Mouse (Mus musculus) neural tube, embryonic 11.5 days (tissue): ENCODE results near the gene Nrbf2. TPM values are rescaled to one million over a fixed set of nuclear protein-coding genes. Genes with fewer than 3 reads are reported as not detected.

Source experiments
- ATAC-seq: fragments of 200-750 bp; cut with Nextera tagmentation; 2 replicates; pipeline ENCODE4 v1.8.0; 2017; ENCODE audit warnings: moderate number of reproducible peaks, mild to moderate bottlenecking, moderate TSS enrichment, moderate library complexity; ENCODE audit not compliant: insufficient read depth, low FRiP score, low TSS enrichment
- DNase-seq: peaks from one replicate; pipeline ENCODE4 v3.0.0-alpha.2; 2015; ENCODE audit warnings: low spot score
- H3K27ac ChIP-seq: fragments of 300-500 bp; sonication (generic); 2 replicates; pipeline ENCODE4 v1.5.1; 2014; ENCODE audit warnings: low read depth, mild to moderate bottlenecking, low read length
- H3K27me3 ChIP-seq: fragments of 300-500 bp; sonication (generic); 2 replicates; pipeline ENCODE4 v1.6.1; 2014; ENCODE audit warnings: mild to moderate bottlenecking, low read length, mixed read lengths; ENCODE audit not compliant: control insufficient read depth, insufficient read depth
- H3K36me3 ChIP-seq: fragments of 300-500 bp; sonication (generic); 2 replicates; pipeline ENCODE4 v1.6.1; 2014; ENCODE audit warnings: mild to moderate bottlenecking, low read length, moderate library complexity, mixed read lengths; ENCODE audit not compliant: control insufficient read depth, insufficient read depth
- H3K4me1 ChIP-seq: fragments of 300-500 bp; sonication (generic); 2 replicates; pipeline ENCODE4 v1.6.1; 2014; ENCODE audit warnings: low read length, mixed read lengths; ENCODE audit not compliant: control insufficient read depth, insufficient read depth
- H3K4me2 ChIP-seq: fragments of 300-500 bp; sonication (generic); 2 replicates; pipeline ENCODE4 v1.6.1; 2014; ENCODE audit warnings: low read depth, mild to moderate bottlenecking, moderate library complexity
- H3K4me3 ChIP-seq: fragments of 300-500 bp; sonication (generic); 2 replicates; pipeline ENCODE4 v1.5.1; 2014; ENCODE audit warnings: low read depth, low read length
- H3K9ac ChIP-seq: fragments of 300-500 bp; sonication (generic); 2 replicates; pipeline ENCODE4 v1.6.1; 2014; ENCODE audit warnings: mild to moderate bottlenecking, low read length
- H3K9me3 ChIP-seq: fragments of 300-500 bp; sonication (generic); 2 replicates; pipeline ENCODE4 v1.6.1; 2016; ENCODE audit warnings: low read length; ENCODE audit not compliant: control insufficient read depth
- WGBS: fragments of 180-500 bp; shearing (Covaris S2); extraction: QIAGEN DNeasy Blood & Tissue Kit; methylation state at CpG from one replicate; pipeline ENCODE4 v1.1.7; 2014; 5-methylcytosine and 5-hydroxymethylcytosine counted together
- polyA plus RNA-seq: library from polyadenylated mRNA; unstranded; fragments of >200 nt; fragmentation: Nextera tagmentation; extraction: Ambion mirVana; gene quantifications from 2 replicates; pipeline ENCODE4 v1.2.1, GENCODE M21; 2014

Gene Nrbf2
- polyA plus RNA-seq, 1 experiment from 2014 or later, result 44.4 TPM

DNA sequence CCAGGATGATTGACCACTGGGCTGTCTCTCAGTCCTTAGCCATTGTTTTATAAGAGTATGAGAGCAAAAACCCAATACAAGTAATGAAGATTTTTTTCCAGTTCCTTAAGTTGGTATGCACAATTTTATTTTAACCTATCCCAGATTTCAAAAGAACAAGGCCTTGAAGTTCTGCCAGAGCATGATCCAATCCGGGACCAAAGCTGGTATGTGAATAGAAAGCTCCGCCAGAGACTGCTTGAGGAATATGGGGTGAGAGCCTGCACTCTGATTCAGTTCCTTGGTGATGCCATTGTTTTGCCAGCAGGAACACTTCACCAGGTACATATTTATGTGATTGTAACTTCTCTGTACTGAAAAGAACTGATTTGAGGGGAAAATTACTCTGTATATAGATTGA is 35.6 kb downstream of the Nrbf2 start:
- Histone ChIP-seq H3K9ac (no peak overlapping the region), H3K4me1 (no peaks in the 10 kb centered on the region), H3K27ac (no peak overlapping the region), H3K9me3 (no peaks in the 10 kb centered on the region), H3K36me3 (peaks cover 9% of the 10 kb centered on the region), H3K4me2 (no peak overlapping the region), H3K27me3 (no peaks in the 10 kb centered on the region), H3K4me3 (no peak overlapping the region)
- DNase-seq (no peak), ATAC-seq (no peak)
- 96% methylated on average over 2 of the region's 2 CpGs for WGBS

DNA sequence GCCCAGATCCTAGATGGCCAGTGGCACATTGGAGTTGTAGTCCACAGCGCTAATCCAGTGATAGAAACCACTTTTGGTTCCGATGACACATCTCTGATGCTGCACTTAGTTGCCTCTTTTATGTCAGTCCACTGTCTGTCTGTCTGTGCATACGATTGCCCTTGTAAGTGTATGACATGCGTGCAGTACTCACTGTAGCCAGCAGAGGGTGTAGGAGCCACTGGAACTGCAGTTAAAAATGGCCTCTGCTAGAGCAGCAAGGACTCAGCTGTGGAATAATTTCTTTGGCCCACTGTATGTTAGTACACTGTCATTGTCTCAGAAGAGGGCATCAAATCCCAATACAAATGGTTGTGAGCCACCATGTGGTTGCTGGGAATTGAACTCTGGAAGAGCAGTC is 38.0 kb downstream of the Nrbf2 start:
- peak; percentile 50 for DNase-seq
- H3K9ac ChIP-seq, result no peak overlapping the region
- H3K9me3 ChIP-seq, result no peaks in the 10 kb centered on the region
- H3K4me1 ChIP-seq, result no peaks in the 10 kb centered on the region
- H3K27ac ChIP-seq, result no peak overlapping the region
- H3K27me3 ChIP-seq, result no peaks in the 10 kb centered on the region
- no peak overlapping the region for H3K4me3 ChIP-seq
- H3K4me2 ChIP-seq, result no peak overlapping the region
- ATAC-seq, result no peak
- WGBS, result 94% methylated on average over 4 of the region's 4 CpGs
- peaks cover 5% of the 10 kb centered on the region for H3K36me3 ChIP-seq

DNA sequence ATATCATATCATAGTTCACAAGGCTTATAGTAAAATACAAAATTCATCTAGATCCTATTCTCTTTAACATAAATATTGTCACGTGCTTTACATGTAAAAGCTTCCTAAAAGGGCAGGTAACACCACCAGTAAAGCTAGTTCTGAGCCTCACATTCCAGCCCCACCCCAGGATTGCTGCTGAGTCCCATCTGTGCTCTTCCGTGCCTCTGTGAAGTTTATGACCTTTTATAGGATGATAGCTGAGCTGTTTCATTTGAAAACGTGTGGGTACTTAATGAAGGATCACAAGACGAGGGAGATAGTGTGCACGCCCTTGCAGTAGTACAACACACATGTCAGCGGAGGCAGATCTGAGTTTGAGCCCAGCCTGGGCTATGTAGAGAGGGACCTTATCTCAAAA is 54.7 kb downstream of the Nrbf2 start:
- H3K27ac ChIP-seq, result no peak overlapping the region
- H3K4me1 ChIP-seq, result no peaks in the 10 kb centered on the region
- no peak for DNase-seq
- H3K9me3 ChIP-seq, result no peaks in the 10 kb centered on the region
- no peak overlapping the region for H3K4me3 ChIP-seq
- H3K9ac ChIP-seq, result no peak overlapping the region
- 65% methylated on average over 6 of the region's 6 CpGs for WGBS
- H3K27me3 ChIP-seq, result no peaks in the 10 kb centered on the region
- H3K36me3 ChIP-seq, result peaks cover 13% of the 10 kb centered on the region
- no peak for ATAC-seq
- no peak overlapping the region for H3K4me2 ChIP-seq

DNA sequence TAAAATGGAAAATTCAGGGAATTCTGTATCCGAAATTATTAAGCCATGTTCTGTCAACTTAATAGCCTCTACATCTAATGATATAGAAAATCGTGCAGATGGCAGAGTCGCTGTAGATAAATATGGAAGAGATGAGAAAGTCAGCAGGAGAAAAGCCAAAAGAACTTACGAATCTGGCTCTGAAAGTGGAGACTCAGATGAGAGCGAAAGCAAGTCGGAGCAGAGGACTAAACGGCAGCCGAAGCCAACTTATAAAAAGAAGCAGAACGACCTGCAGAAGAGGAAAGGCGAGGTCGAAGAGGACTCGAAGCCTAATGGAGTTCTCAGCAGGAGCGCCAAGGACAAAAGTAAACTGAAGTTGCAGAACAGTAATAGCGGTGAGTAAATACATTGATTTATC is 58.6 kb downstream of the Nrbf2 start:
- no peak overlapping the region for H3K4me3 ChIP-seq
- H3K4me1 ChIP-seq, result no peaks in the 10 kb centered on the region
- no peak overlapping the region for H3K4me2 ChIP-seq
- no peaks in the 10 kb centered on the region for H3K9me3 ChIP-seq
- ATAC-seq, result no peak
- no peak overlapping the region for H3K27ac ChIP-seq
- H3K9ac ChIP-seq, result no peak overlapping the region
- peaks cover 8% of the 10 kb centered on the region for H3K36me3 ChIP-seq
- WGBS, result 94% methylated on average over 14 of the region's 14 CpGs
- DNase-seq, result no peak
- H3K27me3 ChIP-seq, result no peaks in the 10 kb centered on the region

DNA sequence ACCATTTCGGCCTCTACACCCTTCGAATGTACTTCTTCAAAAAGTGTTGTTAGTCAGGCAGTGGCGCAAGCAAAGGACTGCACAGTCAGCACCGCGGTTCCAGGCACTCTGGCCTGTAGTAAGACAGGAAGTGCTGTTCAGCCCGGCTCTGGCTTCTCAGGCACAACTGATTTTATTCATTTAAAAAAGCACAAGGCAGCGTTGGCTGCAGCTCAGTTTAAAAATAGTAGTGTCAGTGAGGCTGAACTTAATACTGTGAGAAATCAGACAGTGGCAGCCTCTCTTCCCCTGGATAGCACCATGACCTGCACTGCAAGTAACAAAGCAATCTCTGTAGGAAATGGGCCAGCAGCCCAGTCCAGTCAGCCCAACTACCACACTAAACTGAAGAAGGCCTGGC is 59.0 kb downstream of the Nrbf2 start:
- Histone ChIP-seq H3K27ac (no peak overlapping the region), H3K4me2 (no peak overlapping the region), H3K27me3 (no peaks in the 10 kb centered on the region), H3K4me3 (no peak overlapping the region), H3K36me3 (peaks cover 8% of the 10 kb centered on the region), H3K4me1 (no peaks in the 10 kb centered on the region), H3K9me3 (no peaks in the 10 kb centered on the region), H3K9ac (no peak overlapping the region)
- ATAC-seq (no peak), DNase-seq (no peak)
- WGBS, result 86% methylated on average over 7 of the region's 7 CpGs

DNA sequence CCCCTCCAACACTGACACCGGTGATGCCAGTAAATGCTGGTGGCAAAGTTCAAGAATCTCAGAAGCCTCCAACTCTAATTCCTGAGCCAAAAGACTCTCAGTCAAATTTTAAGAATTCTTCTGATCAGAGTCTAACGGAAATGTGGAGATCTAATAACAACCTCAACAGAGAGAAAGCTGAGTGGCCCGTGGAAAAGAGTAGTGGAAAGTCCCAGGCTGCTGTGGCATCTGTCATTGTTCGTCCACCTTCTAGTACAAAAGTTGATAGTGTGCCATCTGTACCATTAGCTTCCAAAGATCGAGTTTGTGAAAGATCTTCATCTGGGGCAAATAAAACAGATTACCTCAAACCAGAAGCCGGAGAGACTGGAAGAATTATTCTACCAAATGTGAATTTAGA is 59.6 kb downstream of the Nrbf2 start:
- no peak overlapping the region for H3K9ac ChIP-seq
- no peak for DNase-seq
- no peak overlapping the region for H3K4me2 ChIP-seq
- no peaks in the 10 kb centered on the region for H3K9me3 ChIP-seq
- no peak overlapping the region for H3K4me3 ChIP-seq
- no peak for ATAC-seq
- WGBS, result 93% methylated on average over 6 of the region's 6 CpGs
- H3K4me1 ChIP-seq, result no peaks in the 10 kb centered on the region
- no peaks in the 10 kb centered on the region for H3K27me3 ChIP-seq
- no peak overlapping the region for H3K27ac ChIP-seq
- peaks cover 4% of the 10 kb centered on the region; the same call in 1 of the 2 replicates for H3K36me3 ChIP-seq

DNA sequence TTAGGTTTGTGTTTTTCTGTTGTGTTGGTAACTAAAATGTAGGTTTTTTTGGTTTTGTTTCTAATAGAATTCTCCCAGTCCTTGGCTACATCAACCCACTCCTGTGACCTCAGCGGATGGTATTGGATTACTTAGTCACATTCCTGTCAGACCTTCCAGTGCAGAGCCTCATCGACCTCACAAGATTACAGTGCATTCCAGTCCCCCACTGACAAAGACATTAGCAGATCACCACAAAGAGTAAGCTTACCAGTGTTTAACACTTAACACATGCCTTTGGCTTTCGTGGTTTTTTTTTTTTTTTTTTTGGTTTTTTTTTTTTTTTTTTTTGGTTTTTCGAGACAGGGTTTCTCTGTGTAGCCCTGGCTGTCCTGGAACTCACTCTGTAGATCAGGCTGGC is 61.2 kb downstream of the Nrbf2 start:
- H3K9ac ChIP-seq, result no peak overlapping the region
- no peaks in the 10 kb centered on the region for H3K9me3 ChIP-seq
- H3K27me3 ChIP-seq, result no peaks in the 10 kb centered on the region
- H3K4me3 ChIP-seq, result no peak overlapping the region
- WGBS, result 64% methylated on average over 3 of the region's 4 CpGs
- H3K4me1 ChIP-seq, result no peaks in the 10 kb centered on the region
- no peak overlapping the region for H3K27ac ChIP-seq
- ATAC-seq (no peak), DNase-seq (no peak)
- peaks cover 9% of the 10 kb centered on the region; the same call in 1 of the 2 replicates for H3K36me3 ChIP-seq
- H3K4me2 ChIP-seq, result no peak overlapping the region

DNA sequence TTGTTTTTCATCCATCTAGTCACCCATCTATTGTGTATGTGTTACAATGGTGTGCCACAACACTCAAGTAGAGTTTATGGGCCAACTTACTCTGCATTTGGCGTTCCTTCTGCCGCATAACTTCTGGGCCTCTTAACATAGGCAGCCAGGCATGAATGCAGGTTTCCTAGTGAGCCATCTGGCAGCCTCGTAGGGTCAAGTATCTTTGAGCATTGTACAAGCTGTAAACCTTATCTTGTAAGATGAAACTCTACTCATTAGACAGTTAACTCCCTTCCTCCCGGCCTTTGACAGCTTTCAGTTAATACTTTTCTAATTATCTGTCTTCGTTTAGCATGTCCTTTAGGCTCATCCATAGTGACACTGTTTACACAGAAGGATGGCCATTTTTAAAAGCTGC is 63.8 kb downstream of the Nrbf2 start:
- ATAC-seq (no peak), DNase-seq (no peak)
- Histone ChIP-seq H3K9ac (no peak overlapping the region), H3K4me1 (no peaks in the 10 kb centered on the region), H3K4me2 (no peak overlapping the region), H3K9me3 (no peaks in the 10 kb centered on the region), H3K36me3 (peaks cover 9% of the 10 kb centered on the region; the same call in 1 of the 2 replicates), H3K27me3 (no peaks in the 10 kb centered on the region), H3K27ac (no peak overlapping the region), H3K4me3 (no peak overlapping the region)
- WGBS, result 56% methylated on average over 5 of the region's 5 CpGs

DNA sequence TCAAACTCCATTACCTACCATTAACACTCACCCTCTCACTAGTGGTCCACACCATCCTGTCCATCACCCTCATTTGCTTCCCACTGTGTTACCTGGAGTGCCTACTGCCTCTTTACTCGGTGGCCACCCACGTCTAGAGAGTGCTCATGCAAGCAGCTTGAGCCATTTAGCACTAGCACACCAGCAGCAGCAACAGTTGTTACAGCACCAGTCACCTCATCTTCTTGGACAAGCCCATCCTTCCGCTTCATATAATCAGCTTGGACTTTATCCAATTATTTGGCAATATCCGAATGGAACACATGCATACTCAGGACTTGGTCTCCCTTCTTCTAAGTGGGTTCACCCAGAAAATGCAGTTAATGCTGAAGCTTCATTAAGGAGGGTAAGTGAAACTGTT is 64.9 kb downstream of the Nrbf2 start:
- Histone ChIP-seq H3K4me1 (no peaks in the 10 kb centered on the region), H3K27me3 (no peaks in the 10 kb centered on the region), H3K9me3 (no peaks in the 10 kb centered on the region), H3K27ac (no peak overlapping the region), H3K9ac (no peak overlapping the region), H3K4me2 (no peak overlapping the region), H3K4me3 (no peak overlapping the region), H3K36me3 (peaks cover 8% of the 10 kb centered on the region; the same call in 1 of the 2 replicates)
- ATAC-seq (no peak), DNase-seq (no peak)
- WGBS, result 91% methylated on average over 4 of the region's 4 CpGs
